Mouse (Mus musculus) embryonic facial prominence, embryonic 15.5 days (tissue): ENCODE data around the gene Fars2. TPM values are rescaled to one million over a fixed set of nuclear protein-coding genes. Genes with fewer than 3 reads are reported as not detected.

Experiments used
- ATAC-seq: fragments of 200-750 bp; cut with Nextera tagmentation; 2 replicates; pipeline ENCODE4 v1.8.0; 2017; ENCODE audit warnings: low read depth, moderate TSS enrichment; ENCODE audit not compliant: insufficient number of reproducible peaks, low FRiP score, low TSS enrichment
- H3K27ac ChIP-seq: fragments of 300-500 bp; sonication (generic); replicated peaks from 2 replicates; pipeline ENCODE4 v1.5.1; 2015; ENCODE audit warnings: mild to moderate bottlenecking, inconsistent platforms
- H3K27me3 ChIP-seq: fragments of 300-500 bp; sonication (generic); 2 replicates; pipeline ENCODE4 v1.6.1; 2015; ENCODE audit warnings: inconsistent platforms
- H3K36me3 ChIP-seq: fragments of 300-500 bp; sonication (generic); 2 replicates; pipeline ENCODE4 v1.6.1; 2015; ENCODE audit warnings: mild to moderate bottlenecking, inconsistent platforms
- H3K4me1 ChIP-seq: fragments of 300-500 bp; sonication (generic); 2 replicates; pipeline ENCODE4 v1.6.1; 2015; ENCODE audit warnings: inconsistent platforms
- H3K4me2 ChIP-seq: fragments of 300-500 bp; sonication (generic); replicated peaks from 2 replicates; pipeline ENCODE4 v1.6.1; 2015; ENCODE audit warnings: mild to moderate bottlenecking, inconsistent platforms
- H3K4me3 ChIP-seq: fragments of 300-500 bp; sonication (generic); replicated peaks from 2 replicates; pipeline ENCODE4 v1.5.1; 2015; ENCODE audit warnings: mild to moderate bottlenecking, inconsistent platforms
- H3K9ac ChIP-seq: fragments of 300-500 bp; sonication (generic); 2 replicates; pipeline ENCODE4 v1.6.1; 2015; ENCODE audit warnings: inconsistent platforms
- H3K9me3 ChIP-seq: fragments of 300-500 bp; sonication (generic); replicated peaks from 2 replicates; pipeline ENCODE4 v1.6.1; 2016; ENCODE audit warnings: inconsistent platforms
- WGBS: fragments of 180-500 bp; shearing (Covaris S2); methylation state at CpG from one replicate; pipeline ENCODE4 v1.1.7; 2015; 5-methylcytosine and 5-hydroxymethylcytosine counted together
- polyA plus RNA-seq: library from polyadenylated mRNA; unstranded; fragments of >200 nt; fragmentation: Nextera tagmentation; extraction: Ambion mirVana; gene quantifications from 2 replicates; pipeline ENCODE4 v1.2.1, GENCODE M21; 2015

Gene Fars2
- polyA plus RNA-seq, 1 experiment from 2014 or later, result 34.1 TPM

GRCm38 (mm10) chr13:36736619-36736996 lies 619.4 kb downstream of the Fars2 start:
- peak overlapping the region; percentile 81 for H3K4me2 ChIP-seq
- H3K27me3 ChIP-seq, result peaks cover 54% of the 10 kb centered on the region
- peaks cover 36% of the 10 kb centered on the region for H3K4me1 ChIP-seq
- no peak for ATAC-seq
- 6% methylated on average over 9 of the region's 9 CpGs for WGBS
- H3K36me3 ChIP-seq, result no peaks in the 10 kb centered on the region
- peak overlapping the region; percentile 46 for H3K4me3 ChIP-seq
- 0 out of 2 replicates have a peak overlapping the region, but pooled peaks have one; percentile 12 for H3K9ac ChIP-seq
- no peak overlapping the region for H3K27ac ChIP-seq
- no peaks in the 10 kb centered on the region for H3K9me3 ChIP-seq

- Histone ChIP-seq H3K36me3 (no peaks in the 10 kb centered on the region), H3K9ac (no peak overlapping the region), H3K4me2 (no peak overlapping the region), H3K27me3 (no peaks in the 10 kb centered on the region), H3K4me3 (no peak overlapping the region), H3K4me1 (no peaks in the 10 kb centered on the region), H3K9me3 (no peaks in the 10 kb centered on the region), H3K27ac (no peak overlapping the region)
- no peak for ATAC-seq
- WGBS, result 27% methylated on average over 2 of the region's 2 CpGs
Measured at GRCm38 (mm10) chr13:36750056-36750455, 632.8 kb downstream of the Fars2 start.

GRCm38 (mm10) chr13:36751861-36752260 lies 634.6 kb downstream of the Fars2 start:
- no peak for ATAC-seq
- Histone ChIP-seq H3K4me2 (no peak overlapping the region), H3K4me3 (no peak overlapping the region), H3K9ac (no peak overlapping the region), H3K36me3 (no peaks in the 10 kb centered on the region), H3K4me1 (no peaks in the 10 kb centered on the region), H3K27ac (no peak overlapping the region), H3K9me3 (no peaks in the 10 kb centered on the region), H3K27me3 (no peaks in the 10 kb centered on the region)
- WGBS, result 43% methylated on average over 3 of the region's 3 CpGs

GRCm38 (mm10) chr13:36766801-36767200 lies 649.6 kb downstream of the Fars2 start:
- Histone ChIP-seq H3K4me2 (no peak overlapping the region), H3K36me3 (no peaks in the 10 kb centered on the region), H3K9me3 (no peaks in the 10 kb centered on the region), H3K27ac (no peak overlapping the region), H3K9ac (no peak overlapping the region), H3K4me3 (no peak overlapping the region), H3K4me1 (no peaks in the 10 kb centered on the region), H3K27me3 (no peaks in the 10 kb centered on the region)
- 37% methylated on average over 2 of the region's 2 CpGs for WGBS
- ATAC-seq, result no peak

Other genes starting within 250 kb of the Fars2 start
- 14.3 and 15.7 TPM in 2 replicates for gene Rpp40, start 211.1 kb upstream of the Fars2 start, polyA plus RNA-seq
- gene Ppp1r3g, start 158.6 kb upstream of the Fars2 start, polyA plus RNA-seq, result 1.1 and 1.5 TPM in 2 replicates
- gene Lyrm4, start 114 bp downstream of the Fars2 start, polyA plus RNA-seq, result 21.3 and 22.1 TPM in 2 replicates